Mouse (Mus musculus): ENCODE results near the gene Rasgef1b. TPM values are rescaled to one million over a fixed set of nuclear protein-coding genes. Genes with fewer than 3 reads are reported as not detected.

Rasgef1b gene
- polyA plus RNA-seq, 1 experiment from 2014 or later = 59.7 TPM

DNA sequence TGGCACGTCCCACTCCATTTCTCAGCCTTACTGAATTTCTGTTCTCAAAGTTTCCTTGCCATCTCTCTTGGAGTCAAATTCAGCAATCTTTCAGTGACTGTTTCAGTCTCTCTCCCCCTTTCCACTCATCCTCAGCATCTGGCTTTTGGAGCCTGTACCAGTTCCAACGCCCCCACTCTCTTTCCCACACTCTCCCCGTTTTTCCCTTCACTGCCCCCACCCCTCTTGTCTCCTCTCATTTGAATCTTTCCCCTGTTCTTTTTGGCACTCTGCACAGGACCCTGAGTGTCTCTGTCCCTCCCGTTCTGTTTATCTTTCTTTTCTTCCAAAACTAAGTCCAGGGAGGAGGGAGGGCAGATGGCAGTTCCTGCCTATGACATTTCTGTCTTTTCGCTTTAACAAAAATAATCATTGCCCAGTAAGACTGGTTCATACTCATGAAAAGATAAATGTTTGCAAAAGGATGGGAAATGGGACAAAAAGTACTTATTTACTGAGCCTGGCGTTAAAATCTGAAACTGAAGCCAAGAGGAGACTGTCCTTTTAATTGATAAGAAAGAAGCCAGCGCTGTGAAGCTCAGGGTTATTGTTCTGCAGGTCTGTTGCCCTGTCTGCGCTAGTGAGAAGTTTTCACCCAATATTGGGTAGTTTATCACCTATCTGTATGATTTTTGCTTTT is 388.4 kb downstream of the Rasgef1b start:
- no peaks in the 10 kb centered on the region for H3K27me3 ChIP-seq (ENCODE audit: control insufficient read depth, insufficient read depth, low read depth, low read length)
- H3K4me2 ChIP-seq (ENCODE audit: low read length) = no peak overlapping the region
- no peak overlapping the region for H3K9ac ChIP-seq (ENCODE audit: low read depth, low read length)
- 72% methylated on average over 8 of the region's 8 CpGs for WGBS
- ATAC-seq = no peak
- no peaks in the 10 kb centered on the region for H3K36me3 ChIP-seq (ENCODE audit: control insufficient read depth, insufficient read depth, low read length)
- no peaks in the 10 kb centered on the region for H3K4me1 ChIP-seq (ENCODE audit: control insufficient read depth, insufficient read depth, low read length)
- no peak overlapping the region for H3K27ac ChIP-seq (ENCODE audit: low read length)
- no peaks in the 10 kb centered on the region for H3K9me3 ChIP-seq (replicated peaks; ENCODE audit: control insufficient read depth, low read length, poor library complexity, severe bottlenecking)
- H3K4me3 ChIP-seq (ENCODE audit: low read depth, low read length) = no peak overlapping the region

DNA sequence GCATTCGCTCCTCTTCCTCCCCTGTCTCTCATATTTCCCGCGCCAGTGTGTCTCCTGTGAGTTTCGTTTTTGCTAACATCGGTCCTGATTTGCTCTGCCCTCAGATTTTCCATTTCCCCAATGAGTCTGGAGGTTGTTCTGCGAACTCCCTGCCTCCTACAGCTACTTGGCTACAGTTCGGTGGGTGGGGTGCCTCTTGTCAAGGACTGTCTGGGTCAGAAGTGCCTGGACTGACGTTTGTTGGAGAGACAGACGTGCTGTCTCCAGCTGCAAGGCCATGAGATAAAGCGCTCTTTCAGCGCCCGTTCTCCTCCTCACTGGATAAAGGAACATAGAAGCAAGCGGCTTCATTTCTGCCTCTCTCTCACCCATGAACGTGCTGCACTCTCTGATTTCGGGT is 389.1 kb downstream of the Rasgef1b start:
- H3K36me3 ChIP-seq (ENCODE audit: control insufficient read depth, insufficient read depth, low read length) = no peaks in the 10 kb centered on the region
- 66% methylated on average over 15 of the region's 15 CpGs for WGBS
- H3K9me3 ChIP-seq (replicated peaks; ENCODE audit: control insufficient read depth, low read length, poor library complexity, severe bottlenecking) = no peaks in the 10 kb centered on the region
- no peaks in the 10 kb centered on the region for H3K27me3 ChIP-seq (ENCODE audit: control insufficient read depth, insufficient read depth, low read depth, low read length)
- no peak for ATAC-seq
- no peak overlapping the region for H3K9ac ChIP-seq (ENCODE audit: low read depth, low read length)
- no peak overlapping the region for H3K4me3 ChIP-seq (ENCODE audit: low read depth, low read length)
- H3K4me2 ChIP-seq (ENCODE audit: low read length) = no peak overlapping the region
- no peaks in the 10 kb centered on the region for H3K4me1 ChIP-seq (ENCODE audit: control insufficient read depth, insufficient read depth, low read length)
- no peak overlapping the region for H3K27ac ChIP-seq (ENCODE audit: low read length)

DNA sequence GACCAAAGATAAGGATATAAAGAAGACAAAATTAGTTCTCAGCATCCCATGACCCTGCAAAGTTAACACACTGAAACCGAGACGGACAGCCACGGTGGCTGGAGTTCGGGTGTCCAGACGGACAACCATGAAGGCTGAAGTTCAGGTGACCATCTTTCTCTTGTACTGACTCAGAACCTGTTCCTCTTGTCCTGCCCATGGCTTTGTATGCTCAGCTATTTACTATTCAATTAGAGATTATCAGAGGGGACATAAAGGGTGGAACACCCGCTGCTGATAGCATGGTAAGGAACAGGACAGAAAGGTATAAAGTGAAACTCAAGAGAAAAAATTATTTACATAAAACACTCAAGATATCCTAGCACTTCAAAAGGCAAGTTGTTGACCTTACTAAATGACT is 390.0 kb downstream of the Rasgef1b start:
- 89% methylated on average over 6 of the region's 6 CpGs for WGBS
- H3K27ac ChIP-seq (ENCODE audit: low read length) = no peak overlapping the region
- no peaks in the 10 kb centered on the region for H3K36me3 ChIP-seq (ENCODE audit: control insufficient read depth, insufficient read depth, low read length)
- no peak overlapping the region for H3K4me2 ChIP-seq (ENCODE audit: low read length)
- no peaks in the 10 kb centered on the region for H3K9me3 ChIP-seq (replicated peaks; ENCODE audit: control insufficient read depth, low read length, poor library complexity, severe bottlenecking)
- H3K9ac ChIP-seq (ENCODE audit: low read depth, low read length) = no peak overlapping the region
- no peak for ATAC-seq
- no peaks in the 10 kb centered on the region for H3K27me3 ChIP-seq (ENCODE audit: control insufficient read depth, insufficient read depth, low read depth, low read length)
- H3K4me3 ChIP-seq (ENCODE audit: low read depth, low read length) = no peak overlapping the region
- H3K4me1 ChIP-seq (ENCODE audit: control insufficient read depth, insufficient read depth, low read length) = no peaks in the 10 kb centered on the region

DNA sequence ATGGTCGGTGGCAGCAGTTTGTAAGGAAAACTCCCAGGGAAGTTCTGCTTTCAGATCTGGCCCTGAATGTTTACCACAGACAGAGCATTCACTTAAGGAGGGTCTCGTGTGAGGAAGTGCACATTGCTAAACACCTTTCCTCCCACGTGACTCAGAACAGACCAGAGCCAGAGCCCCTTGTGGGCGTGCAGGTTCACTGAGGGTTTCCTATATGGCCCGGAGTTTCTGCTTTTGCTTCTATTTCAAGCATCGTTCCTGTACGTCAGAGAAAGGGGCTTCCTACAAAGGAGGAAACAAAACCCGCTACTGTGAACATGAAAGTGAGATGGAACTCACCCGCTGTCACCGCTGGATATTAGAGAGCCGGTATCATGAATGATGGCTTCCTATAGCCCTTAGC is 392.4 kb downstream of the Rasgef1b start:
- Histone ChIP-seq H3K27ac (ENCODE audit: low read length) (no peak overlapping the region), H3K4me2 (ENCODE audit: low read length) (no peak overlapping the region), H3K4me1 (ENCODE audit: control insufficient read depth, insufficient read depth, low read length) (no peaks in the 10 kb centered on the region), H3K27me3 (ENCODE audit: control insufficient read depth, insufficient read depth, low read depth, low read length) (no peaks in the 10 kb centered on the region), H3K9ac (ENCODE audit: low read depth, low read length) (no peak overlapping the region), H3K36me3 (ENCODE audit: control insufficient read depth, insufficient read depth, low read length) (no peaks in the 10 kb centered on the region), H3K4me3 (ENCODE audit: low read depth, low read length) (no peak overlapping the region), H3K9me3 (replicated peaks; ENCODE audit: control insufficient read depth, low read length, poor library complexity, severe bottlenecking) (no peaks in the 10 kb centered on the region)
- ATAC-seq = no peak
- 84% methylated on average over 11 of the region's 11 CpGs for WGBS

DNA sequence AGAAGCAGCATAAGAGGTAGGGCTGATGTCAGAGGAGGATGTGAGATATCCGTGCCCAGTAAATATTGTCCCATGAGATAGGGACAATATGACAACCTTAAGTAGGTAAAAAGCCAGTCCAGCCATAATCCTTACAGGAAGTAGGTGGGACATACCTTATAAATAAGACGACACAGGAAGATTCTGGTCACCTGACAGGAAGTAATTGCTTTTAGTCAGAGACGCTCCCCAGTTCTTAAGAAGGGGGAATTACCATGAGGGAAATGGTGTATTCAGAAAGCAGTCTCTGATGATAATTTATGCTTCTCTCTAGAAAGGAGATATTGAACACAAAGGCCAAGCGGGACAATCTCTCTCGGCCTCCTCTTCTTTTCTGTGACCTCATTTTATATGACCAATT is 394.8 kb downstream of the Rasgef1b start:
- no peaks in the 10 kb centered on the region for H3K36me3 ChIP-seq (ENCODE audit: control insufficient read depth, insufficient read depth, low read length)
- no peak overlapping the region for H3K9ac ChIP-seq (ENCODE audit: low read depth, low read length)
- WGBS = 87% methylated on average over 5 of the region's 5 CpGs
- H3K4me2 ChIP-seq (ENCODE audit: low read length) = no peak overlapping the region
- H3K27me3 ChIP-seq (ENCODE audit: control insufficient read depth, insufficient read depth, low read depth, low read length) = no peaks in the 10 kb centered on the region
- no peaks in the 10 kb centered on the region for H3K9me3 ChIP-seq (replicated peaks; ENCODE audit: control insufficient read depth, low read length, poor library complexity, severe bottlenecking)
- no peak for ATAC-seq
- no peak overlapping the region for H3K27ac ChIP-seq (ENCODE audit: low read length)
- no peaks in the 10 kb centered on the region for H3K4me1 ChIP-seq (ENCODE audit: control insufficient read depth, insufficient read depth, low read length)
- H3K4me3 ChIP-seq (ENCODE audit: low read depth, low read length) = no peak overlapping the region

DNA sequence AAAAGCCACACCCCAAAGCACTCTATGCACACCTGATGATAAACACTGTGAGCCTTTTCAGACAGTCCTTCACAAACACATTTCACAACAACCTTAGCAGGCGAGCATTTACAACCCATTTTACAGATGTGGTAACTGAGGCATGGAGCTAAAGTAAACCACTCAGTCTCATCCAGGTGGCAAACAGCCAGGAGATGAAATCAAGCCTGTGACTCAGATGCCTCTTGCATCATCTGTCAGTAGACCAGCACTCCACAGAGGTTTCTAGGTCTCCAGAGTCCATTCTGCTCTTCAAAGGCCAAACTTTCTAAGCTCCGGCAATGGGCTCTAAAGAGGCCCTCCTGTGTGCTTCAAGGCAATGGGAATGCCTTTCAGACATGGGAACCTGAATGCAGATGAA is 396.8 kb downstream of the Rasgef1b start:
- Histone ChIP-seq H3K4me2 (ENCODE audit: low read length) (no peak overlapping the region), H3K4me1 (ENCODE audit: control insufficient read depth, insufficient read depth, low read length) (no peaks in the 10 kb centered on the region), H3K27ac (ENCODE audit: low read length) (no peak overlapping the region), H3K4me3 (ENCODE audit: low read depth, low read length) (no peak overlapping the region), H3K9me3 (replicated peaks; ENCODE audit: control insufficient read depth, low read length, poor library complexity, severe bottlenecking) (no peaks in the 10 kb centered on the region), H3K36me3 (ENCODE audit: control insufficient read depth, insufficient read depth, low read length) (no peaks in the 10 kb centered on the region), H3K27me3 (ENCODE audit: control insufficient read depth, insufficient read depth, low read depth, low read length) (no peaks in the 10 kb centered on the region), H3K9ac (ENCODE audit: low read depth, low read length) (no peak overlapping the region)
- ATAC-seq = no peak
- WGBS = 92% methylated on average over 2 of the region's 2 CpGs

DNA sequence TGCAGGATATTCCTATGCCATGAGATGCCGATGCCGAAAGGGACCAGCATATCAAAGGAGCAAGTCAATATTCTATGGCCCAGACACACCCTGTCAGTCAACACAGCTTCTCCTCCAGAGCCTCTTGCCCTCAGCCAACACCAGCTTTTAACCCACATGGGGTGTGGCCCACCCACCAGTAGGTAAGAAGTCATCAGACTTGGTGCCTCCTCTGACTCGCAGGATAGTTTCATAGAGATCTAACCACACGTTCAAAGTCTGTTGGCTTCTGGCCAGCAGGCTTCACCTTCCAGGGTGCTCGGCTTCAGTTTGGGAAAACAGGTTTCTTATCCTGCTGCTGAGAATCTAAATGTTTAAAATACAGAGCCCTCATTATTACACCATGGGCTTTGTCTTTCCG is 399.8 kb downstream of the Rasgef1b start:
- H3K4me1 ChIP-seq (ENCODE audit: control insufficient read depth, insufficient read depth, low read length) = no peaks in the 10 kb centered on the region
- H3K9ac ChIP-seq (ENCODE audit: low read depth, low read length) = no peak overlapping the region
- no peaks in the 10 kb centered on the region for H3K36me3 ChIP-seq (ENCODE audit: control insufficient read depth, insufficient read depth, low read length)
- no peak overlapping the region for H3K27ac ChIP-seq (ENCODE audit: low read length)
- no peak overlapping the region for H3K4me2 ChIP-seq (ENCODE audit: low read length)
- H3K4me3 ChIP-seq (ENCODE audit: low read depth, low read length) = no peak overlapping the region
- 80% methylated on average over 6 of the region's 6 CpGs for WGBS
- no peaks in the 10 kb centered on the region for H3K9me3 ChIP-seq (replicated peaks; ENCODE audit: control insufficient read depth, low read length, poor library complexity, severe bottlenecking)
- ATAC-seq = no peak
- no peaks in the 10 kb centered on the region for H3K27me3 ChIP-seq (ENCODE audit: control insufficient read depth, insufficient read depth, low read depth, low read length)

DNA sequence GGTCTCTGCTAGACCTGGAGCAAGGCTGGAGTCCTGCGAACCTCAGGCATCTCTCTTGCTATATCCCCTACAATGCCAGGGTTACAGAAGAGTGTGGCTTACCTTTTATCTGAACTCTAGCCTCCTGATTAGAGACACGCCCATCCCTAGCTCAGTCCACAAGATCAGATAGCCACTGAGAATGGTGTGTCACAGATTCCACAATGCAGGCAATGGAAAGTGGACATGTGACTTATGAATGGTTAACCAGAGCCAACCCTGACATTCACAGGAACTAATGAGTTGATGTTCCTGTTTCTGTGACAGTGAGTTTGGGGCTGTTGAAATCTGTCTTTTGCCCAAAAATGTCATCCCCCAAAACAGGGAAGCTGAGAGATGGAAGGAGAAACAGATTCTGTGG is 401.8 kb downstream of the Rasgef1b start:
- no peaks in the 10 kb centered on the region for H3K4me1 ChIP-seq (ENCODE audit: control insufficient read depth, insufficient read depth, low read length)
- no peaks in the 10 kb centered on the region for H3K9me3 ChIP-seq (replicated peaks; ENCODE audit: control insufficient read depth, low read length, poor library complexity, severe bottlenecking)
- no peak for ATAC-seq
- no peak overlapping the region for H3K4me3 ChIP-seq (ENCODE audit: low read depth, low read length)
- no peak overlapping the region for H3K27ac ChIP-seq (ENCODE audit: low read length)
- no peaks in the 10 kb centered on the region for H3K36me3 ChIP-seq (ENCODE audit: control insufficient read depth, insufficient read depth, low read length)
- H3K27me3 ChIP-seq (ENCODE audit: control insufficient read depth, insufficient read depth, low read depth, low read length) = no peaks in the 10 kb centered on the region
- WGBS = 87% methylated on average over 2 of the region's 2 CpGs
- H3K4me2 ChIP-seq (ENCODE audit: low read length) = no peak overlapping the region
- no peak overlapping the region for H3K9ac ChIP-seq (ENCODE audit: low read depth, low read length)

DNA sequence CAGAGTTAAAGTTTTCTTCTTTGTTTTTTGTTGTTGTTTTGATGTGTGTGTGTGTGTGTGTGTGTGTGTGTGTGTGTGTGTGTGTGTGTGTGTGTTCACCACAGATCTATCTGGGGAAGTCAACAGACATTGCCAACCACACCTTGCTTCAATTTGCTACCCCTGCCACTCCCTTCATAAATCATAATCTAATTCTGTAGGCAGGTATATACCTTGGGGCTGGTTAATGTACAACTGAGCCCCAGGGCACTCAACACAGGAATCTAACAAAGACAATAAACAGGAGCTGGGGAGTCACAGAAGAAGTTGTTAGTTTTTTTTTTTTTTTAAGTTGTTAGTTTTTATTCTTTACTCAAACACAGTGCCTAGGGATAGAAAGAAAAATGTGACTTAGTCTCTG is 403.6 kb downstream of the Rasgef1b start:
- no peaks in the 10 kb centered on the region for H3K9me3 ChIP-seq (replicated peaks; ENCODE audit: control insufficient read depth, low read length, poor library complexity, severe bottlenecking)
- ATAC-seq = no peak
- H3K27me3 ChIP-seq (ENCODE audit: control insufficient read depth, insufficient read depth, low read depth, low read length) = no peaks in the 10 kb centered on the region
- no peak overlapping the region for H3K9ac ChIP-seq (ENCODE audit: low read depth, low read length)
- no peak overlapping the region for H3K4me2 ChIP-seq (ENCODE audit: low read length)
- no peak overlapping the region for H3K4me3 ChIP-seq (ENCODE audit: low read depth, low read length)
- no peaks in the 10 kb centered on the region for H3K36me3 ChIP-seq (ENCODE audit: control insufficient read depth, insufficient read depth, low read length)
- H3K4me1 ChIP-seq (ENCODE audit: control insufficient read depth, insufficient read depth, low read length) = no peaks in the 10 kb centered on the region
- H3K27ac ChIP-seq (ENCODE audit: low read length) = no peak overlapping the region

Data from midbrain, embryonic 16.5 days (tissue).